Mouse (Mus musculus): ENCODE measurements around the gene Fbxw7.

DNA sequence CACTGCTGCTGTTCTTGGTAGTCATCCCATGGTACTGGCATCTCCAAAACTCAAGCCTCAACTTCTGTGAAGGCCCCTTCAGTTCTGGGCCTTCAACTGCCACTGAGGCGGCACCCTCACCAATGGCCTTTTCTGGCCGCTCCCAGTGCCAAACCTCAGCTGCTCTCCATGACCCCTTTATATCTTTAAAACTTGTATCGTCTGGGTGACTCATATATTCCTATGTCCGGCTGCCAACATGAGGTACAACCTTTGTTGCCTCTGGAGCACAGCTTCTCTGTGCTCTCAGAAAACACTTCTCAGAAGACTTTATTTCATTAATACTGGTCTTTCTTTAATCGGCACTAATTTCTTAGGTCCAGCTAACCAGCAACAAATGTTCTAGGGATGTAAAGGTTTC, 75.9 kb downstream of the Fbxw7 start:
- TF ChIP-seq CTCF (IDR thresholded peaks at IDR 0.05; ENCODE audit: control insufficient read depth, insufficient read depth, insufficient read length) (no peak), USF1 (IDR thresholded peaks at IDR 0.05; ENCODE audit: low read depth) (no peak), MAX (IDR thresholded peaks at IDR 0.05) (no peak)
